Mouse (Mus musculus) ovary, postnatal 10 days (tissue): ENCODE data around the gene Slc25a41.

ENCODE experiments used
- DNase-seq: peaks from one replicate; pipeline ENCODE4 v3.0.0; 2022; ENCODE audit warnings: low spot score

Slc25a41 gene

DNA sequence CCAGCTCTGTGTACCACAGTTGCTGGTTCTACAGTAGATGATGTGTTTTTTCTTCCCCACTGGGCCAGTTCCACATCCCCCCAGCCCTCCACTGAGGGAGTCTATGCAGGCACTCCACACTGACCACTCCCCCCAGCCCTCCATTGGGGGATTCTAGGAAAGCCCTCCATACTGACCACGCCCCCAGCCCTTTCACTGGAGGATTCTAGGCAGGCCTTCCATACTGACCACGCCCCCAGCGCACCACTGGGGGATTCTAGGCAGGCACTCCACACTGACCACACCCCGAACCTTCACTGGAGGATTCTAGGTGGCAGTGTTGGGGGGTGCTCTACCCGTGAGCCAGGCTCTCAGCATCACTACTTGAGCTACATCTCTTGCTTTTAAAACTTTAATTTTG lies 6.0 kb upstream of the Slc25a41 start:
- no peak for DNase-seq

DNA sequence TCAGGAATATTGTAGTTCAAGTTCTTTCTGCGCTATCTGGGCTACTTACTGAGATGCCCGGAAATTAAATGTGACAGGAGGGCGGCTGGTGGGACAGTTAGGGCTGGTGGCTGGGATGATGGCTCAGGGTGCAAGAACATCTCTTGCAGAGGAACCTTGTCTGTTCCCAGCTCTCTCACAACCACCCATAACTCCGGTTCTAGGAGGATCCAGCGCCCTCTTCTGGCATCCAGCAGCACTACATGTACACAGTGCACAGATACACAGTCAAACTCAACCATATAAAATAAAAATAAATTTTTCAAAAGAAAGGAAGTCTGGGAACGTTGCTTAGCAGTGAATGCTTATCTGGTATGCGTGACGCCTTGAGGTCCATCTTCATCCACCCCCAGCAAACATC lies 2.5 kb downstream of the Slc25a41 start:
- DNase-seq, result no peak

DNA sequence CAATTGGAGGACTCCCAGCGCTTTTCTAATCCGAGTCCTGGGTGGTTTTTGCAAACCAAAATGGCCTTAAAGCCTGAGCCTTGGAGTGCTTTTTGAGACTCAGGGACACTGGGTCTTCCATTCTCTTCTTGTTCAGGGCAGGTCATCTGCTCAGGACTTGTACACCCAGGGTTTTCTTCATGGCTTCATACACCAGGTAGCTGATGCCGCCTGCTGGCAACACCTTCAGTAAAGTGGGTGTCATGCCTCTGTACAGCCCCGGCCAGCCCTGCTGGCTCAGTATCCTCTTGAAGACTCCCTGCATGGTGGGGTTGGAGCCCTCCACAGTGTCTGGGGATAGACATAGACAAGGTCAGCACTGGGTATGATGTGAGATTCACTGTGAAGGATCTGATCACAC lies 8.6 kb downstream of the Slc25a41 start:
- no peak for DNase-seq

DNA sequence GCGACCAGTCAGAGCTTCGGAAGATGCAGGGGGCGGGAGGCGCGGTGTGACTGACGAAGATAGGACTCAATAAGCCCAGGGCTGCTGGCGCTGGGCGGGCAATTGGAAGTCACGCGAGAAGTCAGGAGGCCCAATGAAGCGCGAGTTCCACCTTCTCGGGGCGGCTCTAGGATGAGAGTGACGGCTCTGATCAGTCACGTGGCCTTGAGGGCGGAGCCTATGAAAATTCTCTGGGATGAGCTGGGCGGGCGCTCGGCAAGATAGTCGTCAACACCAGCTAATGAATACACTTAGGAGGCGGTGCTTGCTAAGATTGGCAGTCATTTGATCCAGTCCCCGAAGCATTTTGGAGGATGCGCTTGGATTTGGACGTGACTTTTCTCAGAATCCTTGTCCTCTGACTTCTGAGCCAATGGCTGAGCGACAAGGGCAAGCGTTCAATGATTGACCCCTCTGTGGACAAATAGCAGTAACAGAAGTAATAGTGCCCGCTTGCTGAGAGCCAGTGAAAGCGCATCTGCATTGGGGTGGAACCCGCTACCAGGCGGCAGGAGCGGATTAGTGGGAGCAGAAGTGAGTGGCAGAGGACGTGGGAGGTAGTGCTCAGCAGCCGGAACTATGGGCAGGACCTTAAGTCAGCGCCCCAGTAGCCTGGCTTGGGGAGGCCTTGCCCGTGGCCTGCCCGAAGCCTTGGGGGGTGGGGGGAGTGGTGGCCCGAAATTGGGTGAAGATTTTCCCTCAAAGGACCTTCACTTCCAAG lies 9.6 kb downstream of the Slc25a41 start:
- DNase-seq, result peak; percentile 80

DNA sequence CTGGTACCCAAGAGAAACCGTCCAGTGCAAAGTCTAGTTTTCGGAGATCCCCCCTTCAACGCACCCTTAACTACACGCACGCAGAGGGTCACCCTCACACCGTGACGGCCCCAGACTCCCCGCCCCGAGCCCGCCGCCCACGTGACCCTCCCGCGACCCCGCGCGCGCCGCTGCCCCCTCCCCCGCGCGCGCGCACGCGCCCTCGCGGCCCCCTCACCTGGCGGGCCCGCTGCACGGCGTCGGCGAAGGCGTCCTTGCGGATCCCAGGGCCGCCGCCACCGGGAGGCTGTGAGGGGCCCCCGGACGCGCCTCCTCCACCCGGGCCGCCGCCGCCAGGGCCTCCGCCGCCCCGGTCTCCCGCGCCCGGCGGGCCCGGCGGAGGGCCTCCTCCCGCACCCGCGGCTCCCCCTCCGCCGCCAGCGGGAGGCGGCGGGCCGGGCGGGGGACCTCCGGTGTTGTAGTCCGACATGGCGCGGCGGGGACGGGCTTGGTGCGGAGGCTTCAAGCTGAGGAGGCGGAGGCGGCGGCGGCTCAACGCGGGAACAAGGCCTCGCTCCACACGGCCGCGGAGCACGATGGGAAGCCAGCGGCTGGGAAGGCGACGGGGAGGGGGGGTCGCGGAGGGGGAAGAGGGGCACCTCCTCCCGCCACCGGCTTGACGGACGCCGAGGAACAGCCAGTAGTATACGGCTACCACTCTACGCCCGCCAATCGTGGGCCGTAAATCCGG lies 10.4 kb downstream of the Slc25a41 start, which contains the start of gene Khsrp:
Gene Khsrp (minus strand): TSS at position 592 of the 730 bp plus-strand sequence.
- DNase-seq, result peak; percentile 8

DNA sequence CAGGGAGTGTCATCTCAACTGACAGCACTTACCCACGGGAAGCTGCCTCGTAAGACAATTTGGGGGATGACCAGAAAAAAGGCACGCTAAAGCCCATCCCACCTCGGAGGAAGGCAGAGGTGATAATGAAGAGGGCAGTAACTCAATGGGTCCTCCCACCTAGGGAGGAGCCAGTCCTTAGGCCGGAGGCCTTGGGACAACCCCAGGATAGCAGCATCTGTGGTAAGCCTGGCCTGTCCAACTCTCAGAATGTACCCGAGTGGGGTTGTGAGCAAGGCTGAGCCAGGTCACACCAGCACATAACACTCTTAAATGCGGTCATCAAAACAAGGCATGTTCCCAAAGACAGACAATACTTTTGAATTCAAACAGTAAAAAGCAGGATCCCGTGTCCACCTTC lies 11.8 kb downstream of the Slc25a41 start:
- no peak for DNase-seq

DNA sequence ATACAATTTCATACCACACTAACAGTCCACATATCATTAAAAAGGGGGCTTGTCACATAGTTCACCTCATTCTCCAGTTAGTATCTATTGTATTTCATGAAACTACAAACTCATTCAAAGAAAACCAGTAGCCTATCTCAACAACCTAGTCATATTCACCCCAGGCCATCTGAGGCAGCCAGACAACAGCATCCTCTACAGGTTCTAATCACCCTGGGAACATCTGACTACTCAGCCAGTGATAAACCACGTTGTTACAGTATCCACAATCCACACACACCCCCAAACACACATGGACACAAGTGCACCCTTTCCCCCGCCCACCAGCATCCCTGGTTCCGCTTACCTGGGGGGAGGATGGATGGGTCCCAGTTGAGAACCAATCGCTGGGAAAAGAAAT lies 14.0 kb downstream of the Slc25a41 start:
- no peak for DNase-seq

DNA sequence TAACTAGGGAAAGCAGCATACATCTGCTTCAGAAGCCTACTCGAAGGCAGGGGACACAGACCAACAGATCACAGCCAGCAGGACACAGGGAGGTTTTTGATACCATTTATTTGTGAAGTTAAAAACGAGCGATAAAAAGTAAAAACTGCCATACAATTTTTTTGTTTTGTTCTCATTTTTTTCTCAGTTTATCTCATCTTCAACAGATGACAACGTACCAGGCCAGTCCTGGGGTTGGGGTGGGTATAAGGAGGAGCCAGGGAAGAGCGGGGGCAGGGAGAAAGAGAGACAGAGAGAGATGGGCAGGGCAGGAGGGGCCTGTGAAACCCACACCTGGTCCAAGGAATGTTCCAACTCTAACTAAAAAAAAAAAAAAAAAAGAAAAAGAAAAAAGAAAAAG lies 20.5 kb downstream of the Slc25a41 start:
- no peak for DNase-seq

DNA sequence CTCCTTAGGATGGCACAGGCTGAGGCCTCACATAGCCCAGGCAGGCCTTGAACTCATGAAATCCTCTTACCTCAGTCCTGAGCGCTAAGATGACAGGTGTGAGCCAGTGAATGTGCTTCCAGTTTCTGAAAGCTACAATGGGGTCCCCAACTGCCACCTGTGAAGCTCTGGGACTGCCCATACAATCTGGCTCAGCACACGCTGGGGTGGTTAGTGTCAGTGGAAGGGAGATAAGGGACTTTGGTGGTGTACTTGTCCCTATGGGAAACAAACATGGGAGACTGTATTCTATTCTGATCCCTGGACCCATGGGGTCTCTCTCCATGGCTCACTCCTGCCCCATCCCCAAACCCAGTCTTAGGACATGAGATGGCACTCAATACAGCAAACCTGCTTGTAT lies 21.8 kb downstream of the Slc25a41 start:
- DNase-seq, result no peak

DNA sequence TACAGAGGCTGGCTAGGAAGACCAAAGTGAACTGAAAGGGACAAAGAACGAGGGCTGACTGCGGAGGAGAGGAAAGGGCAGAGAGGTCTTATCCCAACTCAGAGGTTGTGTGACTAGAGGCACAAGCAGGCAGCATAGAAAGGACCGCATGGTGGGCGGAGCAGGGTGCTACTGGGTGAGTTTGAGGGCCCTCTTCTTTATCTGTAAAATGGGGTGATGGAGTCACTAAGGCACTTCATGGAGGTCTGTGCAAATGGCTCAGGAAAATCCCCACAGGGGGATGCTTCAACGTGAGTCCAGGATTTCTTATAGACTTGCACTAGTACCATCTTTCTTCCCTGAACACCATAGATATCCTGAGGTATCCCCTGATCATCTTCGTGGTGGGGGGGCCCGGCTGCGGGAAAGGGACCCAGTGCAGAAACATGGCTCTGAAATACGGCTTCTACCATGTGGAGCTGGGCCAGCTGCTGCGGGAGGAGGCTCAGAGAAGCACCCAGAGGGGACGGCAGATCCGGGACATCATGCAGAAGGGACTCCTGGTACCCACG lies 29.1 kb downstream of the Slc25a41 start:
- no peak for DNase-seq

DNA sequence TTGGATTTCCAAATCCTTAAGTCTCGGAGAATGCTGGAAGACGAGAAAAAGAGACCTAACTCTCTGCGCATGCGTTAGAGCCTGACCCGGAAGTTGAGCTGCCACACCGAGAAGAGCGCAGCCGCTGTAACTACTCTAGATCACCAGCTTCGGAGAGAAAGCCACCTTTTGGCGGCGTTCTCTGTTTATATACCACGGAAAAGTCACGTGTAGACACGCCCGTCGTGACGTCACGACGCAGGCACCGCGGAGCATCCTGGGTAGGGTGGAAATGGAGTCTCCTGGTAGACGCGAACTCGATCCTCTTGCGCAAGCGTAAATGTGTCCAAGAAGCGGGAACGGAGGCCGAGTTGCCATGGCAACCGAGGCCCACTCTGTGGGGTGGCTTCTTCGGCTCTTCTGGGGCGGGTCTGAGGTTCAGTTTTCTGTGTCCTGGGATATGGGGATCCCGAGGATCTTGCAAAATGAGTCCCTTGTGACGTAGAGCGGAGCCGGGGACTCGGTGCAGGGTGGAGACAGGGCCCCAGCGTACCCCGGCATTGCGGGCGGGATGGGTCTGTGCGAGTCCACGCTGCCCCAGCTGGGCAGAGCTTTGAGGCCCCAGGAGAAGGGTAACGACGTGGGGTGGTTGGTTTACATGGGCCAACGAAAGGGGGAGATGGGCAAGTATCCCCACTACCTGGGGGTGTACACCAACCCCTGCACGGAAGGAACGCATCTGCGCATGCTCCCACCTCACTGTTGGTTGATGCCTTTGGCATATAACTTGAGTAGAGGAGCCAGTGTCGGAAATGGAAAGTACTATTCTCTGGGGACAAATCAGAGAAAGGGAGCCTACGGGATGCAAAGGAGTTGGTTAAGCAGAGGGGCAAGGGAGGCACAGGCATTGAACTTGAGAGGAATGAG lies 30.0 kb downstream of the Slc25a41 start, which contains the start of the genes Gtf2f1 and Gm17949:
Gene Gtf2f1 (minus strand): TSS at position 53 of the 906 bp plus-strand sequence.
Gene Gm17949 (plus strand): TSS at position 234 of the 906 bp plus-strand sequence.
- peak; percentile 77 for DNase-seq

DNA sequence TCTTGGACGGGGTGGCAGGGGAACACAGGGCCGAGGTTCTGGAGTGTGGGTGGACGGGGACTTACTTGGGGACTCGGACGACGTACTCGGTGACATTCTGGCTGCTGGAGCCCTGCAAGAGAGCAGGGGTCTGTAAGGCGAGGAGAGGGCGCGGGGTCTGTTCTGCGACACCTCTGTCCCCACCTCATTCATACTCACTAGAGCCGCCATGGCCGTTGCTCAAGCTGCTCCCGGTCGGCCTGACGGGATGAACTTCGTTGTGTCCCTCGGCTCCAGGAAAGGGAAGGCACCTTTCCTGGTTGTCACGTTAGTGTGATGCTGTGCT lies 30.6 kb downstream of the Slc25a41 start:
- no peak for DNase-seq

DNA sequence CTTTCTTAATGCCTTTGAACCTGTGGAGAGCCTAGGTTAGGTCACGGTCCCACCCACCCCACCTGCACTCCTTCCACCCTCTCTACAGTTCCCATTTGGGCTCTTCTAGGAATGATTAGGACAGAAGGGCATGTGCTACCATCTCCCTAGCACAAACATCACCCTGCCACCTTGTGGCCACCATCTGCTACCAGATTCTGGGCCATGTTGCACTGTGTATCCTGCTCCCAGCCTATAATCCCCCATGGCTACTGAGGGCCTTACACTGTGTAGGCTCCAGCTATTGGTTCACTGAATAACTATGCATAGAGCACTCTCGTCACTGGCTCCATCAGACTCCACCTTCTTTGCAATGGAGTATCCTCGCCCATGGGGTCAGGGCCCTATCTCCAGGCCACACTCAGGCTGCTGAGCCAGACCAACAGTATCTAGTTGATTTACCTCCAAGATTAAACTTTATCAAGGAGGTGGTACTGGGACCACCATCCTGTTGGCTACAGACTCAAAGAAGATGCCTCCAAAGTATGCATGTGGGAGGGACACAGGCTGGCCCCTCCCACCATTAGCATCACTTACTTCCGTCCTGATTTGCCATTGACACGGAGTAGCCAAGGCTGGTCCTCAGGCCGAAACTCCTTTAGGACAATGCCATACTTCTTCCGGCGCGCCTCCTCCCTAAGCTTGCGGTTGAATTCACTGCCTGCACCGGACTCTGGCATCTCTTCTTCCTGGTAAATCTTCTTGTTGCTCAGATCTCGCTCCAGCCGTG lies 34.1 kb downstream of the Slc25a41 start:
- DNase-seq, result no peak

DNA sequence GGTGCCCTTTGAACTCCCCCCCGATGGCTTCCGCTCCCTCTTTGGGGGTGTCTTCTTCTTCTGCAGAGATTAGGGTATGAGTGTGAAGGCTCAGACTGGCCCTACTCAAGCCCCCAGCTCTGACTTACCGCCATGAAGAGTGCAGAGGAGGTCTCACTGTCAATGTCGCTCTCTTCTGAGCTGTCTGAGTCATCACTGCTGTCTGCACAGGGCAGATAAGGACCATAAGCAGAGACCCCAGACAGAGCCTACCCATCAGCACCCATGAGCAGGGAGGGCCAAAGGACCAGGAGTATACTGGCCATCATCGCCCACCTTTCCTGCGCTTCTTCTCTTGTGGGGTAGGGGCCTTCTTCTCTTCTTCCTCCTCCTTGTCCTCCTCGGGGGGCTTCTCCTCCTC lies 37.5 kb downstream of the Slc25a41 start:
- no peak for DNase-seq

DNA sequence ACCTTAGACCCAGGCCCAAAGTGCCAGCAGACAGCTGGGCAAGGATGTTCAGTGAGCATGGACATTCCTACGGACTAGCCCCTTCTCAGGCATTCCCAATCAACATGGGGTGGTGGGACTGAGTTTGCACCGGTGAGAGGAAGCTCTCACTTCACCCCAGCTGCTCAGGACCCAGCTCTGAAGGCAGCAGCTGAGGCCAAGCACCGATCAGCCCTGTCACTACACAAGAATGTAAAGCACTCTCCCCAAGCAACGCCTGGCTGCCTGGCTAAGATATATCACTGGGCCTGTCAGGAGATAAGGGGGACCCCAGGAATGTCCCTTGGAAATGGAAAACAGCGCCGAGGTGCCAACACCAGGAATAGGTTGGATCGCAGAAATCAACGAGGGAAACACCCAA lies 40.2 kb downstream of the Slc25a41 start:
- no peak for DNase-seq

DNA sequence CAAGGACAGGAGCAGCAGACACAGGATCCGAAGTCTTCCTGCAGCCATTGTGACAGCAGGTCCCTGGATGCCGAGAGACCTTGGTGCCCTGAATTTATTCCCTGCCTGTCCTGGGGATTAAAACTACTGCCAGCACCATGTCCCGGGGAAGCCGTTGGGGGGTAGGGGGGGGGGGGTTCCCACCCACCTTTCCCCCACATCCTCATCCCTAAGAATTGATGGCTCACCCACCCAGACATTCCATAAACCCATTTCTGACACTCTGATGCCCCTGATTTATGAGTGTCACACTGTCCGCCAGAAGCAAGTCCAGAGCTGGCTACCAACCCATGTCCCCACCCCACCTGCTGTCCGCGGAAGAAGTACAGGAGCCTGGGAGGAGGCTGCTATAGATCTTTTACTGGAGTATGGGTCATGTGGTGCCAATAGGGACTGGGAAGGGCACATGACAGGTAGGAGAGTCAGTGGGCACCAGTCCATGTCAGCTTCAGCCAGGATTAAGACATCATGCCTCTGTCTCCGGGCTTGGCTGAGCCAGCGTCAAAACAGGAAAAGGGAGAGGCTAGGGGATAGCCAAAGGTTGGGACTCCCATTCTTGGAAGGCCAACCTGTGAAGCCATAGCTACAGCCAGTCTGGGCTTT lies 41.4 kb downstream of the Slc25a41 start, which contains the start of gene Pspn:
Gene Pspn (minus strand): TSS at position 51 of the 642 bp plus-strand sequence.
- DNase-seq, result no peak

DNA sequence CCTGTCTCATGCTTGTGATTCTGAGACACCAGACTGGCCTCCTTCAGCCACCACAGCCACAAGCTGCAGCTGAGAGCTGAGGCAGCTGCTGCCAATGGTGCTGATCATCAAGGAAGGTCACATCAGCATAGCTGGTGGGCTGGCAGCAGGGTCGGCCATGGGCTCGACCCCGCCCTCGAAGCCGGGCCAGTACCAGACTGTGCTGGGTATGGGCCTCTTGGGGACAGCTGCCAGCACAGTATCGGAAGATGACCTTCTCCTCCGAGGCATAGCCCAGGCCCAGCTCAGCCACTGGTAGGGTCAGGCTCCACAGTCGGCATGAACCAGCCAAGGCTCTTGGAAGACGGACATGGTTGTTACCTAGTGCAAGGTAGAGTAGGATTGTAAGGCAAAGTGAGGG lies 42.0 kb downstream of the Slc25a41 start:
- no peak for DNase-seq

DNA sequence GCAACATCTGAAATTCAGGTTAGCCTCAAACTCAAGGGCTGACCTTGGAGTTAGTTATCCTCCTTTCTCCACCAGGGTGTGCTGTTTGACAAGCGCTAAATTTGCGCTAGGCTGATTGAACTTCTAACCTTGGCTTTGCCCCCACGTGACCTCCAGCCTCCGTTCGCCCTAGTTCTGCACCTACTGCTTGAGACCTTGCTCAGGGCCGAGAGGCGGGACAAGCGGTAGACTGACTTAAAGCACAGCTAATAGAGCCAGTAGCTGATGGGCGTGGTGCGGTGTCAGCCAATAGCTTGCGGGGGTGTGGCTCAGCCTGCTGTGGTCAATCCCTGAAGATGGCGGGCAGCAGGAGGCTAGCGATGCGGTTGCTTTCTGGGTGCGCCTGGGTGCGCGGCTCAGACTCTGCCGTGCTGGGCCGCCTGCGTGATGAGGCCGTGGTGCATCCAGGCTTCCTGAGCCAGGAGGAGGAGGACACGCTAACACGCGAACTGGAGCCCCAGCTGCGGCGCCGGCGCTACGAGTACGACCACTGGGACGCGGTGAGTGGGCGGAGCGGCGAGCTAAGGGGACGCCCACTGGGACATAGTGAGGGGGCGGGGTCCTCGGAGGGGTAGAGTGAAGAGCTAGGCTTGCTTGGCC lies 44.3 kb downstream of the Slc25a41 start, which contains the start of gene Alkbh7:
Gene Alkbh7 (plus strand): TSS at position 311 of the 639 bp plus-strand sequence.
- DNase-seq, result peak; percentile 67

DNA sequence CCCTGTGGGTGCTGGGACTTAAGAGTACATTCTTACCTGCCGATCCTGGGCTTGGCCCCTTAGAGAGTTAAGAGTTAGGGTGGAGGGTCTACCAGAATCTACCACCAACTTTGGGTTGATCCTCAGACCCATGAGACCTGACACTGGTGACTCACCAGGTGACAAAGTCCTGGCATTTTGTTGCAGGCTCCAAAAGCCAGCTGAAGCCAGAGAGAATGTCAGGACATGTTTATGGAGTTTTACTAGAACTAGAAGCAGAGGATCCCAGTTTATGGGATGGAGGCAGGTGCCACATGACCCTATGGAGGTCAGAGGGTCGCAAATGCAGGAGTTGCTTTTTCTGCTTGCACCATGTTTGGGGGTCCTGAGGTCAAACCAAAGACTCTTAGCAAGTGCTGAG lies 44.9 kb downstream of the Slc25a41 start:
- no peak for DNase-seq

DNA sequence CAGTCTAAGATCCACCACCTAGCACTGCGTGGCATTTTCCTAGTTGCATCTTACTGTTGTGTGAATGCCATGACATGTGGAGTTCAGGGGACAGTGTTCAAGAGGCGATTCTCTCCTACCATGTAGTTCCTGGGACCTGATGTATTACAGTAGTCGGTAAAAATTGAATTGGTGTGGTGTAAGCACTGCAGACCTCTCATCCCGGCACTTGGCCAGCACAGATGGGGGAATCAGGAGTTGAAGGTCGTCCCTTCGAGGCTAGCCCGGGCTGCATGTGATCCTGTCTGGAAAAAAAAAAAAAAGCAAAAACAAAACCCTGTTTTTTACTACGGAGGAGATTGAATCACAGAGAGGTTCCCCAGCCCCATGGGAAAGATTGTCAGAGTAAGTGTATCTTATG lies 46.4 kb downstream of the Slc25a41 start:
- DNase-seq, result no peak
